Mouse (Mus musculus) kidney, adult 2 months (tissue): ENCODE data around the gene Selenoh.

Source experiments
- CTCF ChIP-seq: fragments of 200-500 bp; conservative IDR thresholded peaks from 2 replicates; pipeline ENCODE4 v1.5.1; 2011; ENCODE audit warnings: low read depth, mild to moderate bottlenecking, control low read depth, low read length, moderate library complexity, mixed read lengths; ENCODE audit not compliant: insufficient read depth, insufficient read length
- POLR2A ChIP-seq: fragments of 200-500 bp; IDR thresholded peaks from one replicate; pipeline ENCODE4 v1.6.1; 2011; ENCODE audit warnings: low read depth, low read length, control low read depth

DNA sequence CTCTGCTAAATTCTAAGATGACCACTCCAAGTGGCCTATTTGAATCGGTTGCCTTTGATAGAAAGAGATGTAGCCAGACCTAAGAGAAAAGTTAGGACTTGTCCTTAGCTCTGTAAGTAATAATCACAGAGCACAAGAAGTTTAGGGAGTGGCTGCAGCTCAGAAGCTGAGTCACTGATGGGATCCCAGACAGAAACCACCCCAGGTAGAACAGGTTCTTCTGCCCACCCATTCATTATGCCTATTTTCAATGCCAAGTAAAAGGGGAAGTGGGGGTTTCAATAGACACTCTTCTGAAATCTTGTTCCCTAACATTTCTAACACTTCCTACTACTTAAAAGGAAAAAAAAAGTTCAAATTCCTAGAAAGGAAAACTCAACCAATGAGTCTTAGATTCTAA lies 34.7 kb upstream of the Selenoh start:
- TF ChIP-seq POLR2A: no peak
- TF ChIP-seq CTCF: no peak
